Mouse (Mus musculus) megakaryocyte-erythroid progenitor cell, adult 5 weeks (primary cell): ENCODE results near the gene Hoxa10. TPM values are rescaled to one million over a fixed set of nuclear protein-coding genes. Genes with fewer than 3 reads are reported as not detected.

Experiments used
- polyA plus RNA-seq: library from polyadenylated mRNA; stranded (reverse); fragments of >175 nt; gene quantifications from 2 replicates; pipeline ENCODE4 v1.2.3, GENCODE M21; 2012

The Hoxa10 gene
- polyA plus RNA-seq: 1.0 and 1.2 TPM in 2 replicates

GRCm38 (mm10) chr6:52240389-52241000 is at the start of gene Hoxa10:
TSS of gene Hoxa10 (minus strand) at chr6:52240854.

GRCm38 (mm10) chr6:52260654-52261575 is 20.3 kb upstream of the Hoxa10 start, which contains the start of gene Hoxa13:
TSS of gene Hoxa13 (minus strand) at chr6:52260880.

GRCm38 (mm10) chr6:52245757-52246142 is 5.1 kb upstream of the Hoxa10 start, which contains the start of gene Hoxa11:
TSS of gene Hoxa11 (minus strand) at chr6:52245810.

GRCm38 (mm10) chr6:52230516-52231165 is 10.0 kb downstream of the Hoxa10 start, which contains the start of gene Hoxa9:
TSS of gene Hoxa9 (minus strand) at chr6:52231089.

GRCm38 (mm10) chr6:52221337-52221992 is 19.2 kb downstream of the Hoxa10 start, which contains the start of gene Hoxa7:
TSS of gene Hoxa7 (minus strand) at chr6:52221854.

GRCm38 (mm10) chr6:52213119-52213986 is 27.3 kb downstream of the Hoxa10 start, which contains the start of the genes Hoxa3 and Gm28308:
TSS of gene Hoxa3 (minus strand) at chr6:52213336.
TSS of gene Gm28308 (minus strand) at chr6:52213339.

GRCm38 (mm10) chr6:52208072-52208867 is 32.4 kb downstream of the Hoxa10 start, which contains the start of gene Hoxa6:
TSS of gene Hoxa6 (minus strand) at chr6:52208722.

GRCm38 (mm10) chr6:52204050-52204752 is 36.5 kb downstream of the Hoxa10 start, which contains the start of gene Hoxa5:
TSS of gene Hoxa5 (minus strand) at chr6:52204587.

GRCm38 (mm10) chr6:52190906-52191810 is 49.5 kb downstream of the Hoxa10 start, which contains the start of gene Hoxa4:
TSS of gene Hoxa4 (minus strand) at chr6:52191753.

Other genes with a start within 250 kb of the Hoxa10 start
- gene Skap2, start 228.3 kb downstream of the Hoxa10 start, polyA plus RNA-seq: 5.5 and 6.0 TPM in 2 replicates
- gene Hoxa1, start 82.5 kb downstream of the Hoxa10 start, polyA plus RNA-seq: 0.10 and 0.14 TPM in 2 replicates
- 0.16 and 0.51 TPM in 2 replicates for gene Hoxa2, start 76.0 kb downstream of the Hoxa10 start, polyA plus RNA-seq
- not detected in 2 replicates for gene 5730596B20Rik, start 63.4 kb downstream of the Hoxa10 start, polyA plus RNA-seq
- gene Hoxa4, start 49.1 kb downstream of the Hoxa10 start, polyA plus RNA-seq: 1.7 and 2.2 TPM in 2 replicates
- gene Hoxa5, start 36.3 kb downstream of the Hoxa10 start, polyA plus RNA-seq: 5.1 and 8.4 TPM in 2 replicates
- 3.5 and 6.1 TPM in 2 replicates for gene Hoxa6, start 32.1 kb downstream of the Hoxa10 start, polyA plus RNA-seq
- gene Hoxa3, start 27.5 kb downstream of the Hoxa10 start, polyA plus RNA-seq: 3.2 and 3.5 TPM in 2 replicates
- 1.2 TPM in 2 replicates for gene Gm28308, start 27.5 kb downstream of the Hoxa10 start, polyA plus RNA-seq
- 40.9 and 47.0 TPM in 2 replicates for gene Hoxa7, start 19.0 kb downstream of the Hoxa10 start, polyA plus RNA-seq
- gene Hoxa9, start 9.8 kb downstream of the Hoxa10 start, polyA plus RNA-seq: 67.7 and 90.5 TPM in 2 replicates
- gene Hoxa11, start 5.0 kb upstream of the Hoxa10 start, polyA plus RNA-seq: 0.04 TPM in 1 of 2 replicates, not detected in the other
- not detected in 2 replicates for gene Hoxa13, start 20.0 kb upstream of the Hoxa10 start, polyA plus RNA-seq
- 0.13 and 0.22 TPM in 2 replicates for gene Evx1, start 72.6 kb upstream of the Hoxa10 start, polyA plus RNA-seq